Mouse (Mus musculus) lung, adult 2 months (tissue): ENCODE measurements at regions not wholly inside any gene's neighbourhood (a gene's known extent, or its start where the extent isn't known, plus 50 kb on each side); places are given as distances from the start of the nearest gene placed in this dataset.

Source experiments
- DNase-seq: peaks from one replicate; pipeline ENCODE4 v3.0.0; 2022
- H3K4me1 ChIP-seq: fragments of 200-500 bp; 2 replicates; pipeline ENCODE4 v1.6.1; 2011; ENCODE audit warnings: low read length; ENCODE audit not compliant: control insufficient read depth, insufficient read depth
- H3K4me3 ChIP-seq: fragments of 200-500 bp; replicated peaks from 2 replicates; pipeline ENCODE3; 2011; ENCODE audit warnings: low read depth, mild to moderate bottlenecking, control low read depth, low read length; ENCODE audit errors: extremely low read depth
- CTCF ChIP-seq: fragments of 200-500 bp; IDR thresholded peaks from 2 replicates; pipeline ENCODE4 v1.5.1; 2011; ENCODE audit warnings: mild to moderate bottlenecking, low read length, control low read depth; ENCODE audit not compliant: insufficient read depth
- POLR2A ChIP-seq: fragments of 200-500 bp; IDR thresholded peaks from 2 replicates; pipeline ENCODE4 v1.6.1; 2011; ENCODE audit warnings: low read depth, mild to moderate bottlenecking, control low read depth, low read length, borderline replicate concordance; ENCODE audit errors: extremely low read depth
- WGBS: fragments of 180-500 bp; shearing (Covaris S2); methylation state at CpG from one replicate; pipeline ENCODE4 v1.1.7; 2018; 5-methylcytosine and 5-hydroxymethylcytosine counted together

GRCm38 (mm10) chr9:47354423-47354822 is 175.6 kb upstream of the Cadm1 start:
- Histone ChIP-seq H3K4me3 (no peak overlapping the region), H3K4me1 (peaks cover 4% of the 10 kb centered on the region; the same call in 1 of the 2 replicates)
- no peak for TF ChIP-seq POLR2A
- no peak for TF ChIP-seq CTCF
- no peak for DNase-seq
- 71% methylated on average over 2 of the region's 2 CpGs for WGBS

DNA sequence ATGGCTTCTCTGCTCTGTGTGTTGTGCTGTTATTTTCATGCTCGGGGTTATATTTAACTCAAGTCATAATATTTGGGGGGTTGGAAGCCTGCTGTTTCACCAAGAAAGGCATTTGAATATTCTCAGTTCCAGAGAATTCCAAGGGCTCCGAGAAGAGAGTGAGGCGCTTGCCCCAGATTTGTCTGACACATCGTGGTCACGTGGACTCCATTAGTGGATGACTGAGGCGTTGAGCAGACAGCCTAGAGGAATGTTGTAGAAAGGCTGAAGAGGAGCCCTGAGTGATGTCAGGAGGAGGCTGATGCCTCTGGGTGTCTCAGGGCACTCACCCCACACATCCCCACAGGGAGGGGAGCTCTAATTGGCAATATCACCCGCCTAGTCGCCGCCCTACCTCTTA is 175.1 kb upstream of the Cadm1 start:
- 84% methylated on average over 9 of the region's 9 CpGs for WGBS
- Histone ChIP-seq H3K4me3 (no peak overlapping the region), H3K4me1 (peaks cover 4% of the 10 kb centered on the region; the same call in 1 of the 2 replicates)
- no peak for DNase-seq
- TF ChIP-seq POLR2A, result no peak
- no peak for TF ChIP-seq CTCF

DNA sequence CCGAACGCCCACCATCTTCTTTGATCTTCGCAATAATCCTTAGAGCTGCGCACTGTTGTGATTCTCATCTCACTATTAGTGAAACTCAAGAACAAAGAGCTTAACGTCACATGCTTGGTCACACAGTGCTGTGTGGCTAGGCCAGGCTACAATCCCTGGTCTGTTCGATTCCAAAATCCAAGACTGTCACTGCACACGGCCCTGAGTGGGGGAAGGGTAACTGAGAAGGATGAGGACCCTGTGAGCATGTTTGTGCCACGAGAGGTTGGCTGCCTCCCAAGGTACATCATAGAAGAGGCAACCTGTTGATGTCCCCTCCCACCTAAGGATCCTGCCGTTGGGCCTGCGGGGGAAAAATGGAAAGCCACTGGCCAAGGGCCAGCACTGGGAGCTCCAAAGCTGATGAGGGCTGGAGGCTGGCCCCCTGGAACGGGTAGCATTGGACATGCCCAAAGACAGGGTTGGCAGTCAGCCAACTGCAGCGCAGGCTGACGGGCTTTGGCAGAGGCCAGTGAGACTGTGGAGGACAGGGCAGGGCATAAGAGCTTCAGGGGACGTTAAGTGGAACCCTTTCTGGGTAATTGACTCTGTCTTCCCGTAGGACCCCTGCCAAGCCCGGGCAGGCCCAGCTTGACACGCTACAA is 172.1 kb upstream of the Cadm1 start:
- peaks cover 4% of the 10 kb centered on the region; the same call in 1 of the 2 replicates for H3K4me1 ChIP-seq
- WGBS, result 43% methylated on average over 17 of the region's 17 CpGs
- TF ChIP-seq CTCF, result no peak
- no peak for TF ChIP-seq POLR2A
- no peak overlapping the region for H3K4me3 ChIP-seq
- DNase-seq, result peak; percentile 26

GRCm38 (mm10) chr9:47358400-47358767 is 171.6 kb upstream of the Cadm1 start:
- Histone ChIP-seq H3K4me3 (no peak overlapping the region), H3K4me1 (peaks cover 4% of the 10 kb centered on the region; the same call in 1 of the 2 replicates)
- WGBS, result 65% methylated on average over 4 of the region's 4 CpGs
- DNase-seq, result no peak
- TF ChIP-seq CTCF (no peak), POLR2A (no peak)

DNA sequence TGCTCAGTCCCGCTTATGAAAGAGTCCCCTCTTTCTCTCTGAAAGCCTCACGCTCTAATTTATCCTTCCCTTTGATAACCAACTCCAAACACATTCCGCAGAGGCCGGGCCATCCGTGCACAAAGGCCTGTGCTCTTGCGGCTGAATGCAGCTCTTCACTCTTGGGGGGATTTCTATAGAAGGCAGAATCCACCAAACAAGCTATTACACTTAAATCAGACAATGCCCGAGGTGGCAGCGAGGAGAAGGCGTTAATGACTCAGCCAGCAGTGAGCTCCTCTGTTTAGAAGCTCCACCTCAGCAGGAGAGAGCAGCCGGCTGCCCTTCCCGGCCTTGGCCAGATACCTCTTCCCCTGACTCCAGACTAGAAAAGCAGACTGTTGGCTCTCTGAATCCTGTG is 166.9 kb upstream of the Cadm1 start:
- DNase-seq, result no peak
- Histone ChIP-seq H3K4me3 (no peak overlapping the region), H3K4me1 (peaks cover under 1% of the 10 kb centered on the region; the same call in 1 of the 2 replicates)
- TF ChIP-seq CTCF, result no peak
- TF ChIP-seq POLR2A, result no peak
- 73% methylated on average over 11 of the region's 11 CpGs for WGBS

DNA sequence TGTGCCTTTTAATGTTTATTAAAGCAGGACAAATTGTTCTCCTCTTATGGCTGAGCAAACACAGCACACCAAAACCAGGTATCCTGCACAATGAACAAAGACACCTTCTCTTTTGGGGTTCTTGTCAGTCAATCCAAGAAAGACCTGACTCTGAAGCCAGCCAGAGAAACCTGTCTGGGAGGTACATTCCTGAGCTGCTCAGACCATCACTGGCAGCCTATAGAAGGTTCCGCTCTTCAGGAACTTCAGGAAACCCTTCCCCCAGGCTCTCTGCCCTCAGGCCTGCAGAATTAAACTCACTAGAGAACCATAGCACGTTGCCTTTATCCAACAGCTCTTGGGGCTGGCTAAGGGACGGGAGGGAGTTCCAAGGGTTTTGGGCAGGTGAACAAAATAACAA is 165.2 kb upstream of the Cadm1 start:
- Histone ChIP-seq H3K4me1 (no peaks in the 10 kb centered on the region), H3K4me3 (no peak overlapping the region)
- DNase-seq, result no peak
- 62% methylated on average over 3 of the region's 3 CpGs for WGBS
- TF ChIP-seq POLR2A, result no peak
- TF ChIP-seq CTCF, result no peak

- no peak for DNase-seq
- H3K4me1 ChIP-seq, result no peaks in the 10 kb centered on the region
- 57% methylated on average over 17 of the region's 17 CpGs for WGBS
- TF ChIP-seq POLR2A, result no peak
- no peak for TF ChIP-seq CTCF
- no peak overlapping the region for H3K4me3 ChIP-seq
These were observed 162.6 kb upstream of the Cadm1 start for GRCm38 (mm10) chr9:47367266-47367957.

- no peaks in the 10 kb centered on the region for H3K4me1 ChIP-seq
- TF ChIP-seq CTCF (no peak), POLR2A (no peak)
- WGBS, result 12% methylated on average over 31 of the region's 31 CpGs
- H3K4me3 ChIP-seq, result no peak overlapping the region
- DNase-seq, result no peak
These were observed 161.7 kb upstream of the Cadm1 start for GRCm38 (mm10) chr9:47368015-47368901.

DNA sequence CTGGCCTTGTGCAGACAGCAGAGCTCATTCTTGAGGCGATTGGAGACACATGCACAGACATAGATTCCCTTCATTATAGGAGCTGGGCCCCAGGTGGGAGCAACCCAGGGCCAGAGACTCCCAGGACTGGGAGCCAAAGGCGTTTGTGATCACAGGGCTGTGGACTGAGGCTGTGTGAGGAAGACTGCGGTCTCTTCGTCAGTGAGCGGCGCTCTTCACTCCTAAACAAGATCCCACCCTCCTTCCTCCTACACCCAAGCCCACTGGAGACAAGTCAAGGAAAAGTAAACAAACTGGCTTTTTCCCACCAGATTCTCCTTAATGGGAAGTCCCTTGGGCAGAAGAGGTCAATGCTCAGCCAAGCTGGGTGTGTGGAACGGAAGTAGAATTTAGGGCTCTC is 157.7 kb upstream of the Cadm1 start:
- Histone ChIP-seq H3K4me3 (no peak overlapping the region), H3K4me1 (no peaks in the 10 kb centered on the region)
- 83% methylated on average over 7 of the region's 7 CpGs for WGBS
- no peak for DNase-seq
- TF ChIP-seq POLR2A (no peak), CTCF (no peak)
